Mouse (Mus musculus): ENCODE results near the gene Cdon. TPM values are rescaled to one million over a fixed set of nuclear protein-coding genes. Genes with fewer than 3 reads are reported as not detected.

Gene Cdon
- total and polyA plus RNA-seq, 3 experiments: 1.8 to 2.9 (median 2.3) TPM

DNA sequence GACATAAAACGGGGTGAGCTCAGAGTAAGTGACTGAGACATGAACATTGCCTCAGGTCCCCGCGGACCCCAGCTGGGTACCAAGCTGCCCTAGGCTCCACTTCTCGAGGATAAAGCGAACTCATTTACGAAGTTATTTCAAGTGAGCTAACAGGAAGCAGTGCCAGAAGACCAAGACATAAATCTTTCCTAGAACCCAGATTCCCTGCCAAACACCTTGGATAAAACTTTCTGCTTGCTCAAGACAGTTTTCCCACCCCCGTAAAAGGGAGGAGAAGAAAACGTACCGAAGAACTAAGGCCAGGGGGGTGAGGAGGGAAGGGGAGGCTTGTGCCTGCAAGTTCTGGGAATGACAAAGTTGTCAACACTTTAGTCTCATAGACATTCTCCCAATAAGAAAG is 112.3 kb downstream of the Cdon start:
- in situ Hi-C loops (cut with MboI; ENCODE audit: low pct_ligation_motif_present, low pct_unique_long_range_greater_than_20kb, low sequenced_read_pairs): loop anchor here (5.0 to 25.0 kb wide), 2 partner anchors 251 to 496 kb away; no protein-coding TSS in a partner anchor
- Histone ChIP-seq H3K4me1 (ENCODE audit: control insufficient read depth in 1 of 2, insufficient read depth in 2 of 2) (peaks cover 6 to 20% of the 10 kb centered on the region in 2 experiments; a peak in 3 of 4 replicates), H3K79me2 (replicated peaks; ENCODE audit: control insufficient read depth, extremely low read depth, insufficient read depth, poor library complexity, severe bottlenecking) (no peaks in the 10 kb centered on the region), H3K4me2 (ENCODE audit: insufficient read depth, low read depth, poor library complexity, severe bottlenecking) (no peak overlapping the region), H3K9me3 (replicated peaks; ENCODE audit: low read length) (no peaks in the 10 kb centered on the region), H3K36me3 (replicated peaks in 1 of 2; ENCODE audit: control insufficient read depth in 1 of 2, insufficient read depth in 1 of 2, low read length in 1 of 2) (no peaks in the 10 kb centered on the region), H3K4me3 (replicated peaks in 1 of 3; ENCODE audit: low read depth in 2 of 3, low read length in 2 of 3, poor library complexity in 1 of 3) (no peak overlapping the region), H3K27ac (ENCODE audit: insufficient read depth, low read depth) (no peak overlapping the region), H3K9ac (ENCODE audit: insufficient read depth, low read depth) (no peak overlapping the region), H3K27me3 (replicated peaks) (no peaks in the 10 kb centered on the region)
- dilution Hi-C loops (cut with MboI; ENCODE audit: extremely low pct_ligation_motif_present, extremely low pct_unique_long_range_greater_than_20kb, low sequenced_read_pairs): loop anchor here (25.0 kb wide), 1 partner anchor 246 kb away; no protein-coding TSS in a partner anchor
- no peak for DNase-seq (ENCODE audit: extremely low read depth)
- no peak for TF ChIP-seq RCOR1 (conservative IDR thresholded peaks at IDR 0.05; ENCODE audit: low read depth, low read length)
- TF ChIP-seq IRF4 (IDR thresholded peaks at IDR 0.05; ENCODE audit: low read depth, low read length): no peak
- TF ChIP-seq EP300 (IDR thresholded peaks at IDR 0.05; ENCODE audit: low read length): no peak
- TF ChIP-seq MAZ (IDR thresholded peaks at IDR 0.05; ENCODE audit: low read depth, low read length): no peak
- TF ChIP-seq E2F4 (IDR thresholded peaks at IDR 0.05; ENCODE audit: insufficient replicate concordance, low read depth, low read length): no peak
- TF ChIP-seq SMC3 (IDR thresholded peaks at IDR 0.05; ENCODE audit: low read depth, low read length): no peak

DNA sequence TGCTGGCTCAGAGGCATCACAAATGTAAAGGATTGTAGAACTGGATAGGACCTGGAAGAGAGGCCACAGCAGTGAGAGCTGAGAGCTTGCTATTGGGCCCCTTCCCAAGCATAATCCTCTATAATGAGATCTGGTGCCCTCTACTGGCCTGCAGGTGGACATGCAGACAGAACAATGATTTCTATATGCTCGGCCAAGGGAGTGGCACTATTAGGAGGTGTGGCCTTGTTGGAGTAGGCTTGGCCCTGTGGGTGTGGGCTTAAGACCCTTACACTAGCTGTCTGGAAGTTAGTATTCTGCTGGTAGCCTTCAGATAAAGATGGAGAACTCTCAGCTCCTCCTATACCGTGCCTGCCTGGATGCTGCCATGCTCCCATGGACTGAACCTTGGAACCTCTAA is 114.2 kb downstream of the Cdon start:
- Histone ChIP-seq H3K4me1 (ENCODE audit: control insufficient read depth in 1 of 2, insufficient read depth in 2 of 2) (peaks cover 6 to 32% of the 10 kb centered on the region in 2 experiments; a peak in 3 of 4 replicates), H3K4me3 (replicated peaks in 1 of 3; ENCODE audit: low read depth in 2 of 3, low read length in 2 of 3, poor library complexity in 1 of 3) (no peak overlapping the region), H3K79me2 (replicated peaks; ENCODE audit: control insufficient read depth, extremely low read depth, insufficient read depth, poor library complexity, severe bottlenecking) (no peaks in the 10 kb centered on the region), H3K36me3 (replicated peaks in 1 of 2; ENCODE audit: control insufficient read depth in 1 of 2, insufficient read depth in 1 of 2, low read length in 1 of 2) (no peaks in the 10 kb centered on the region), H3K4me2 (ENCODE audit: insufficient read depth, low read depth, poor library complexity, severe bottlenecking) (no peak overlapping the region), H3K9me3 (replicated peaks; ENCODE audit: low read length) (no peaks in the 10 kb centered on the region), H3K9ac (ENCODE audit: insufficient read depth, low read depth) (no peak overlapping the region), H3K27ac (ENCODE audit: insufficient read depth, low read depth) (no peak overlapping the region), H3K27me3 (replicated peaks) (no peaks in the 10 kb centered on the region)
- in situ Hi-C loops (cut with MboI; ENCODE audit: low pct_ligation_motif_present, low pct_unique_long_range_greater_than_20kb, low sequenced_read_pairs) (loop anchor here (25.0 kb wide), 1 partner anchor 498 kb away; no protein-coding TSS in a partner anchor), dilution Hi-C loops (cut with MboI; ENCODE audit: extremely low pct_ligation_motif_present, extremely low pct_unique_long_range_greater_than_20kb, low sequenced_read_pairs) (loop anchor here (25.0 kb wide), 1 partner anchor 248 kb away; no protein-coding TSS in a partner anchor)
- peak; percentile 56 to 85 for TF ChIP-seq CTCF (conservative IDR thresholded peaks at IDR 0.05 in 1 of 2, IDR thresholded peaks at IDR 0.05 in 1 of 2; ENCODE audit: low read depth in 2 of 2, low read length in 2 of 2)
- TF ChIP-seq NELFE (IDR thresholded peaks at IDR 0.05; ENCODE audit: low read depth, low read length): no peak
- no peak for TF ChIP-seq ZMIZ1 (IDR thresholded peaks at IDR 0.05; ENCODE audit: low read depth, low read length)
- no peak for TF ChIP-seq JUND (conservative IDR thresholded peaks at IDR 0.05; ENCODE audit: low read depth, low read length)
- TF ChIP-seq USF1 (IDR thresholded peaks at IDR 0.05; ENCODE audit: low read depth, low read length): no peak
- TF ChIP-seq SMC3 (IDR thresholded peaks at IDR 0.05; ENCODE audit: low read depth, low read length): peak; percentile 85
- TF ChIP-seq RCOR1 (conservative IDR thresholded peaks at IDR 0.05; ENCODE audit: low read depth, low read length): no peak
- TF ChIP-seq RAD21 (IDR thresholded peaks at IDR 0.05; ENCODE audit: low read depth, low read length): peak; percentile 84
- TF ChIP-seq ZC3H11A (IDR thresholded peaks at IDR 0.05; ENCODE audit: low read depth, low read length): peak; percentile 22
- DNase-seq (ENCODE audit: extremely low read depth): peak; percentile 65

Measured in CH12.LX (cell line).